Mouse (Mus musculus) megakaryocyte, embryonic 14.5 days (primary cell): ENCODE data around the gene Cemip.

ENCODE experiments used
- FLI1 ChIP-seq: IDR thresholded peaks from 2 replicates; pipeline ENCODE4 v1.6.1; 2012; ENCODE audit warnings: low read length, inconsistent platforms, mixed read lengths
- GATA1 ChIP-seq: IDR thresholded peaks from 3 replicates; pipeline ENCODE4 v1.6.1; 2012; ENCODE audit warnings: mixed read lengths, low read length, inconsistent platforms, borderline replicate concordance

DNA sequence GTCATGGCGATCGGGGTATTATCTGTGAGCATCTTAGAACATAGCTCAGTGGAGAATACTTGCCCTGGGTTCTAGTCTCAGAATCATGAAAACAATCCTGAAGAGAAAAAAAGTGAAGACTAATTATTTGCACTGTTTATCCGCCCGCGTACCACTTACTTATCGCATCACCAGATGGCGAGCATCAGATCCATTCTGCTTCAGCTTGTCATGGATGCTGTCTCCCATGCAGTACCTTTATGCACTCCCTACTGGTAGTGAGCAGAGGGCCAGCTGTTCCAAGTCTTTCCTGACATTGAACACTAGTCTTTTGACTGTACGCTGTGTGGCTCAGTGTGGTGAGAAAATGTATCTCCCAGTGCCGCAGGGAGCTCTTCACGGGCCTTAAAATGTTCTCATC is 47.7 kb downstream of the Cemip start:
- TF ChIP-seq GATA1 (no peak), FLI1 (no peak)
